Mouse (Mus musculus) intestine, embryonic 14.5 days (tissue): ENCODE measurements around the gene Iqsec3. TPM values are rescaled to one million over a fixed set of nuclear protein-coding genes. Genes with fewer than 3 reads are reported as not detected.

Source experiments
- ATAC-seq: fragments of 200-750 bp; cut with Nextera tagmentation; replicated peaks from 2 replicates; pipeline ENCODE4 v1.8.0; 2017; ENCODE audit warnings: low read depth, moderate number of reproducible peaks, moderate TSS enrichment, moderate library complexity; ENCODE audit not compliant: low FRiP score, low TSS enrichment
- DNase-seq: peaks from one replicate; pipeline ENCODE4 v3.0.0-alpha.2; 2018; ENCODE audit warnings: low spot score
- H3K27ac ChIP-seq: fragments of 300-500 bp; sonication (generic); 2 replicates; pipeline ENCODE4 v1.5.1; 2014; ENCODE audit warnings: low read depth, mild to moderate bottlenecking, control low read depth
- H3K27me3 ChIP-seq: fragments of 300-500 bp; sonication (generic); replicated peaks from 2 replicates; pipeline ENCODE4 v1.6.1; 2014; ENCODE audit warnings: low read length, control low read depth; ENCODE audit not compliant: control insufficient read depth, insufficient read depth
- H3K36me3 ChIP-seq: fragments of 300-500 bp; sonication (generic); 2 replicates; pipeline ENCODE4 v1.6.1; 2014; ENCODE audit warnings: low read length, control low read depth; ENCODE audit not compliant: control insufficient read depth, insufficient read depth
- H3K4me1 ChIP-seq: fragments of 300-500 bp; sonication (generic); replicated peaks from 2 replicates; pipeline ENCODE4 v1.6.1; 2014; ENCODE audit warnings: low read length, control low read depth, mixed read lengths; ENCODE audit not compliant: control insufficient read depth, insufficient read depth
- H3K4me2 ChIP-seq: fragments of 300-500 bp; sonication (generic); 2 replicates; pipeline ENCODE4 v1.6.1; 2014; ENCODE audit warnings: low read length
- H3K4me3 ChIP-seq: fragments of 300-500 bp; sonication (generic); 2 replicates; pipeline ENCODE4 v1.5.1; 2014; ENCODE audit warnings: low read depth, low read length, control low read depth, mixed read lengths
- H3K9ac ChIP-seq: fragments of 300-500 bp; sonication (generic); 2 replicates; pipeline ENCODE4 v1.6.1; 2014; ENCODE audit warnings: mild to moderate bottlenecking, low read length
- H3K9me3 ChIP-seq: fragments of 300-500 bp; sonication (generic); 2 replicates; pipeline ENCODE4 v1.6.1; 2016; ENCODE audit warnings: low read length, control low read depth; ENCODE audit not compliant: control insufficient read depth
- WGBS: fragments of 180-500 bp; shearing (Covaris S2); extraction: QIAGEN DNeasy Blood & Tissue Kit; methylation state at CpG from one replicate; pipeline ENCODE4 v1.1.7; 2014; 5-methylcytosine and 5-hydroxymethylcytosine counted together
- polyA plus RNA-seq: library from polyadenylated mRNA; unstranded; fragments of >200 nt; fragmentation: Nextera tagmentation; extraction: Ambion mirVana; gene quantifications from 2 replicates; pipeline ENCODE4 v1.2.1, GENCODE M21; 2014

The Iqsec3 gene
- polyA plus RNA-seq, 1 experiment from 2014 or later = 0.42 TPM

DNA sequence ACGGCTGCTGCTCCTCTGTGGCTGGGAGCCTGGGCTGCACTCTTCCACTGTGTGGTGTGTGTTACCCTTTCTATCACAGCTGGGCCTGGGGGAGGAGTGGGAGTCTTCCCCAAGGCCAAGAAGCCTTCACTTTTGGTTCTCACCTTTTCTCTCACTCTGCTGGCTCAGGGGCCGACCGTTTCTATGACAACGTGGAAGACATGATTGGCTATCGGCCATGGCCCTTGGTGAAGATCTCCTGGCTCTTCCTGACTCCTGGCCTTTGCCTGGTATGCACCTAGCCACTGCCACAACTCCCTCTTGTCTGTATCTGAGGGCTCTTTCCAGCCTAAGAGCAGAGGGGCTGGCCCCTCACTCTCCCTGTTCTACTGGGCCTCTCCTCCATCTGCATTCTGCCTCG, 110.4 kb downstream of the Iqsec3 start:
- no peaks in the 10 kb centered on the region for H3K4me1 ChIP-seq
- no peak overlapping the region for H3K4me3 ChIP-seq
- no peak overlapping the region for H3K9ac ChIP-seq
- no peak overlapping the region for H3K27ac ChIP-seq
- H3K4me2 ChIP-seq = no peak overlapping the region
- H3K9me3 ChIP-seq = no peaks in the 10 kb centered on the region
- no peaks in the 10 kb centered on the region for H3K27me3 ChIP-seq
- ATAC-seq = no peak
- DNase-seq = no peak
- 71% methylated on average over 6 of the region's 6 CpGs for WGBS
- no peaks in the 10 kb centered on the region for H3K36me3 ChIP-seq

DNA sequence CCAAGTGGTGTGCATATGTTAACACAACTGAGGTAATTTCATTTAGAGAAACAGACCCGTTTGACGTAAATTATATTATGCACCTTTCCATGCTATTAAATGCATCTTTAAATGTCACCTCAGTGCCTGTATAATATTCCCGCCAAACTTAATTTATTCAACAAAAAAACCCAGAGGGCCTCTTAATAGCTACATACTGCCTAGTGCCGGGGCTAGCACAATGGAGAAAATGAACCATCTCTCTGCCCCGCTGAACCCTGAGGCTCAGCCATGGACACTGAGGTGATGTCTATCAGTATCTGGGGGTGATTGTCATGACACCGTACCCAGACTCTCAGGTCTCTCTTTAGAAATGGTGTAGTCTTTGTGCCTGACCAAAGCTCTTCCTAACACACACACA, 116.2 kb downstream of the Iqsec3 start:
- Histone ChIP-seq H3K9ac (no peak overlapping the region), H3K27me3 (no peaks in the 10 kb centered on the region), H3K9me3 (no peaks in the 10 kb centered on the region), H3K4me3 (no peak overlapping the region), H3K4me2 (no peak overlapping the region), H3K27ac (no peak overlapping the region), H3K36me3 (no peaks in the 10 kb centered on the region), H3K4me1 (no peaks in the 10 kb centered on the region)
- ATAC-seq = no peak
- WGBS = 83% methylated on average over 6 of the region's 6 CpGs
- DNase-seq = no peak

DNA sequence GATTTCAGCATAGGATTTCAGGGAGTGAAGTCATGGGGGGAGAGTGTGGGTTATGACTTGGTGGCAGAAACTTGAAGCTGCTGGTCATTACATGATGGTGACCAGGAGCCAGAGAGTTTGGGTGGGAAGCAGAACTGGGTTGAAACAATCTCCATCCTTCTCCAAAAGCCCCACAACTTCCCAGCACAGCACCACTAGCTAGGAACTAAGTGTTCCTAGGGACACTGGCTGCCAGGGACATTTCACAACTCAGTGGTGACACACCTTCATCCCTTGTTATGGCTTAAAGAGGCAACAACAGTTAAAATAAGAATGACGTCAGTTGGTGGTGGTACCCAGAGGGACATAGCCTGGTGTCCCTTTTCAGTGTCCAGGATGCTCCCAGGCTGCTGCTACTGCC, 117.4 kb downstream of the Iqsec3 start:
- H3K27me3 ChIP-seq = no peaks in the 10 kb centered on the region
- H3K4me2 ChIP-seq = no peak overlapping the region
- no peak for ATAC-seq

DNA sequence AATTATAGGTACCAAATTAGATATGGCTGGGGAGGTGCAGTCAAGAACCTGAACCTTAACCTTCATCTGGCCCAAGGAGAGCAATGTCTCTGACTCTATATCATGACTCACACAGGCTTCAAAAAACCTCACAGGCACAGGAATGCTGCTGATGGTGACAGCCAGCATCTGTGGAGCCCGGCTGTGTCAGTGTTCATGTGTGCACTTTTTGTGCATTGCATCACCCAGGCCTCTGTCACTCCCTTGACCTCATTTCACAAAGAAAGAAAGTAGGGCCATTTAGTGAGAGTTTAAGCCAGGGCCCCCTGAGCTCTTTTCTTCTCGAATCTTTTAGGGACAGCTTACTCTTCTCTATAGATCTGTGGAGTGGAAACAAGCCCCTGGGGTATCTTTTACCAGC, 121.2 kb downstream of the Iqsec3 start:
- H3K9ac ChIP-seq = no peak overlapping the region
- no peak overlapping the region for H3K4me3 ChIP-seq
- ATAC-seq (no peak), DNase-seq (no peak)
- 58% methylated on average over 2 of the region's 2 CpGs for WGBS
- H3K36me3 ChIP-seq = no peaks in the 10 kb centered on the region
- H3K4me2 ChIP-seq = no peak overlapping the region
- no peak overlapping the region for H3K27ac ChIP-seq
- no peaks in the 10 kb centered on the region for H3K9me3 ChIP-seq
- H3K27me3 ChIP-seq = no peaks in the 10 kb centered on the region
- no peaks in the 10 kb centered on the region for H3K4me1 ChIP-seq

More for the DNA sequence above, 117.4 kb downstream of the Iqsec3 start:
- 81% methylated on average over 1 of the region's 1 CpGs for WGBS
- no peak for DNase-seq
- H3K36me3 ChIP-seq = no peaks in the 10 kb centered on the region
- no peak overlapping the region for H3K27ac ChIP-seq
- H3K9me3 ChIP-seq = no peaks in the 10 kb centered on the region
- H3K4me3 ChIP-seq = no peak overlapping the region
- H3K4me1 ChIP-seq = no peaks in the 10 kb centered on the region
- no peak overlapping the region for H3K9ac ChIP-seq

DNA sequence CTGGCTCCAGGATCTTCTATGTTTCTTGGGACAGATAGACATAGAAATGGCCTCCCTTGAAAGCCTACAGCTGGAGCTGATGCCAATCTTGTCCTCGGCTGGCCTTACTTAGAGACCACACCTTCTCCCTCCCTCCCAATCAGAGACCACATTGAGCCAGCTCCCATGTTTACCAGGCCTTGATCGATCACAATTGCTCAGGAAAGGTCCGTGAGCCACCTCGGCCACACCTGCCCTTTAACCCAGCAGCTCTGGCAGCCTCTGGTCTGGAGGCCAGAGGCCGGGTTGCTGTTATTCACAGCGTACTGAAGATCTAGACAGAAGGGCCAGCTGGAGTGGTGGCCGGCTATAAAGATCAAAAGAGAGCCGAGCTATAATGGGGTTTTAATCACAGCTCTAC, 127.0 kb downstream of the Iqsec3 start:
- Histone ChIP-seq H3K36me3 (no peaks in the 10 kb centered on the region), H3K4me1 (no peaks in the 10 kb centered on the region), H3K9ac (no peak overlapping the region), H3K9me3 (no peaks in the 10 kb centered on the region), H3K27me3 (no peaks in the 10 kb centered on the region), H3K27ac (no peak overlapping the region), H3K4me2 (no peak overlapping the region), H3K4me3 (no peak overlapping the region)
- DNase-seq (no peak), ATAC-seq (no peak)
- 28% methylated on average over 8 of the region's 8 CpGs for WGBS

DNA sequence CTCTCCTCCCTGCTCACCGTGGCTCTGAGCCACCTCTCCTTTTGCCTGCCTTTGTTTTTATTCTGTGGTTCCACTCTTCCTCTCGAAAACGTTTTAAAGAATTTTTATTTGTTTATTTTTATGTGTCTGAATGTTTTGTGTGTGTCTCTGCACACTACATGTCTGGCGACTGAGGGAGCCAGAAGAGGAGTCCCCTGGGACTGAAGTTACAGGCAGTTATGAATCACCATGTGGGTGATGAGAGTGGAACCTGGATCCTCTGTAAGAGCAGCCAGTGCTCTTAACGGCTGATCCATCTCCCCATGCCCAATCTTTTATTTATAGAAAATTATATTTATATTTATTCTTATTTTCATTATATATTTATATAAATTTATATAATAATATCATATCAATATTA, 129.1 kb downstream of the Iqsec3 start:
- DNase-seq = no peak
- no peaks in the 10 kb centered on the region for H3K4me1 ChIP-seq
- H3K27me3 ChIP-seq = no peaks in the 10 kb centered on the region
- H3K9ac ChIP-seq = no peak overlapping the region
- no peak for ATAC-seq
- H3K9me3 ChIP-seq = no peaks in the 10 kb centered on the region
- H3K36me3 ChIP-seq = no peaks in the 10 kb centered on the region
- no peak overlapping the region for H3K4me3 ChIP-seq
- 31% methylated on average over 5 of the region's 5 CpGs for WGBS
- no peak overlapping the region for H3K27ac ChIP-seq
- no peak overlapping the region for H3K4me2 ChIP-seq

DNA sequence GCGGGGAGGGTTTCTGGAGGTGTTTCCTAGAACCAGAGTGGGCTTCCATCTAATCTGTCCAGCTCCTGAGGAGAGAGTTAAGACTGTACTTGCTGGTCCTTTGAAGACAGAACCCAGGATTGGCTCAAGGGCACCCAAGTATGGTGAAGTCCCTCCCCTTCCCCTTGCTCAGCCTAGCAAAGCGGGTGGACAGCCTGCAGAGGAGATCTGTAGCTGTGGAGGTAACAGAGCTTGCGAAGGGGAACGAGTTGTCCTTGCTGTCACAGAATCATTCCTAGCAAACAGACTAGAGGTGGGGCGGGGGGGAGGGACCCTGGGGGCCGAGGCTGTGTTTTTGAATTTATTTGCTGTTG, 129.7 kb downstream of the Iqsec3 start:
- Histone ChIP-seq H3K9me3 (no peaks in the 10 kb centered on the region), H3K36me3 (no peaks in the 10 kb centered on the region), H3K4me3 (no peak overlapping the region), H3K4me2 (no peak overlapping the region), H3K4me1 (no peaks in the 10 kb centered on the region), H3K9ac (no peak overlapping the region), H3K27me3 (no peaks in the 10 kb centered on the region), H3K27ac (no peak overlapping the region)
- no peak for ATAC-seq
- 55% methylated on average over 6 of the region's 6 CpGs for WGBS
- no peak for DNase-seq

DNA sequence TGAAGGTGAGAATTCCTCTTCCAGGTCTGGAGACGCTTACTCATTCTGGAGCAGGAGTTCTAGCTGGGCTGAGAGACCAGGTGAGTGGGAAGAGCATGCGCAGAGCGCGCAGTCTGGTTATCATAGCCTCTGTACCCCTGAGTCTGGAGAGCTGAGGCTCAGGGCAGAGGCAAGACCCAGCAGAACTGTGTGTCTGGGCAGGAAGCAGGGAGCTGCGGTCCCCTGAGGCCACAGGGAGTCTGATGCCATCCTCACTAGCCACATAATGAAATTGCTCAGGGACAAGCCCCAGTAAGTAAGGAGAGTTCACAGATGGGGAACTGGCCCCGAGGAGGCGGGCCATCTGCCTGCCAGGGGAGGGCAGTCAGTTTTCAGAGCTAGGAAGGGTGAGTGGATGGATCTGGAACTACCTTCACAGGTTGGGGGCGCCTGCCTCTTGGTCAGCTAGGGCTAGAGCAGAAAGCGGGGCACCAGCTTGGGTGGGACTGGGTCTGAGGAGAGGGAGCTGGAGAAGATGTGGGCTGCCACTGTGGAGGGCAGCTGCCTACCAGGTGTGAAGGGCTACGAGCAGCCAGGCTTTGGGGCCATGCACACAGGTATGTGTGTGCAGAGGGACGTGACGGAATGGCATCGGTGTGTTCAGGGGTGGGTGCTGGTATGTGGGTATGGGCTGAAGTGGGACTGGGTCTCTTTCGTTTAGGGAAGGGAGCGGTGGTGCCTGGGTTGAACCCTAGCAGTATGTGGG, 130.3 kb downstream of the Iqsec3 start, which contains the start of gene Slc6a12:
Slc6a12 (plus strand) TSS at position 51 of the 745 bp plus-strand sequence.
- Histone ChIP-seq H3K27me3 (no peaks in the 10 kb centered on the region), H3K4me3 (no peak within 1 kb of the TSS), H3K9me3 (no peaks in the 10 kb centered on the region), H3K27ac (no peak within 1 kb of the TSS), H3K9ac (no peak within 1 kb of the TSS), H3K4me2 (no peak within 1 kb of the TSS), H3K4me1 (no peaks in the 10 kb centered on the region), H3K36me3 (no peaks in the 10 kb centered on the region)
- ATAC-seq (no peak), DNase-seq (no peak)
- WGBS = 70% methylated on average over 15 of the region's 15 CpGs

DNA sequence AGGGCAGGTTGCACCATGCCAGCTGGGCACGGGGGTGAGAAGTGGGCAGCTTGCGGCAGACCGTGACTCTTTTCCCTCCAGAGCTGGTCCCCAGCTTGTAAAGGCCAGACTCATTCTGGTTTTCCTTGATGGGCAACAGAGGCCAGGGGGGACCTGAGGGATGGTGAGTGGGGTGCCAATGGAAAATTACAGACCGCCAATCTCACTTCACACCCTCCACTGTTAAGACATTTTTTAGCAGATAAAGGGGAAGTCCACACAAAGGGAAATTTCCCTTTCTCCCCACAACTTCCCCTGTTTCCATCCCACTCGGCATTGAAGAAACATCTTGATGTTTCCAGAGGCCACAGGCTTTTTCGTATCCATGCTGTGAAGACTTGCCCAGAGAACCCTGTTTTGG, 131.8 kb downstream of the Iqsec3 start:
- 81% methylated on average over 6 of the region's 6 CpGs for WGBS
- Histone ChIP-seq H3K27ac (no peak overlapping the region), H3K9ac (no peak overlapping the region), H3K4me2 (no peak overlapping the region), H3K36me3 (no peaks in the 10 kb centered on the region), H3K27me3 (no peaks in the 10 kb centered on the region), H3K4me1 (no peaks in the 10 kb centered on the region), H3K9me3 (no peaks in the 10 kb centered on the region), H3K4me3 (no peak overlapping the region)
- no peak for DNase-seq
- no peak for ATAC-seq
